Mouse (Mus musculus): ENCODE results near the gene Acox2.

Acox2 gene

GRCm38 (mm10) chr14:8213803-8214224 lies 45.3 kb downstream of the Acox2 start, which contains the start of gene Kctd6:
Kctd6 (plus strand) TSS chr14:8214140.
- DNase-seq (ENCODE audit: low spot score) = peak; percentile 98

DNA sequence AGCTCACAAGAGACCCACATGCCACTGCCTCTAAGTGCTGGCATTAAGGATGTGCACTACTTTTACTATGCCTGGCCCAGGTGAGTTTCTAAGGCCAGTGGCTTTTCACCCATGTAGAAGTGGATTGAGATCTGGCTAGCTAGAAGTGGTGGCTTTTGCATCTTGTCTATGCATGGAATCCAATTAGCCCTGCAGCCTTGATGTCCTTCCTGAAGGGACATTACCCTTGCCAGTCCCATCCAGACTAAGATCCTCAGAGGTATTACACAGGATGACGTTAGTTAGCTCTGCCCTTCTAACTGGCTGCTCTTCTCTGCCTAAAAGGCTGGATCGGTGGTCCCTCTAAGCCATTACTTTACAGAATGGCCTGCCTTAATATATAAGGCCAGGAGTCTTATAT lies 46.2 kb downstream of the Acox2 start:
- DNase-seq (ENCODE audit: low spot score) = no peak

GRCm38 (mm10) chr14:8209896-8210295 lies 49.3 kb downstream of the Acox2 start:
- no peak for DNase-seq (ENCODE audit: low spot score)

DNA sequence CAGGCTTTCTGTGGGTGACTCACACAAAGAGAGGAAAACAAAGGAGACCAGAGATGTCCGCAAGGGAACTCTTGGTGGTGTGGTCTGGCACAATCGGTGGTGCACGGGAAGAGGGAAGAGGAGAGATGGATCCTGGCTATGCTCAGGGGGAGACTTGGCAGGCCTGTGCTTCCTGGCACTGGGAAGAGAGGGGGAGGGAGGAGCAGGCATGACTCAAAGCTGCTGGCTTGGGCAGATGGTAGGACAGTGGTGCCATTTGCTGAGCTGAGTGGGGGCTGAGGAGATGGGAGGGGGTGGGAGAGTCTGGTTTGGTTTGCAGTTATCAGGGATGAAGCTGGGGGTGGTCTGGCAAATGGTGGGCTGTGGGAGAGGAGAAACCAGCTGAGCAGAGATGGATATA lies 50.3 kb downstream of the Acox2 start:
- no peak for DNase-seq (ENCODE audit: low spot score)

- no peak for DNase-seq (ENCODE audit: low spot score)
These were observed 51.6 kb downstream of the Acox2 start for GRCm38 (mm10) chr14:8207543-8207942.

- peak; percentile 45 for DNase-seq (ENCODE audit: low spot score)
These were observed 52.0 kb downstream of the Acox2 start for GRCm38 (mm10) chr14:8207105-8207504.

DNA sequence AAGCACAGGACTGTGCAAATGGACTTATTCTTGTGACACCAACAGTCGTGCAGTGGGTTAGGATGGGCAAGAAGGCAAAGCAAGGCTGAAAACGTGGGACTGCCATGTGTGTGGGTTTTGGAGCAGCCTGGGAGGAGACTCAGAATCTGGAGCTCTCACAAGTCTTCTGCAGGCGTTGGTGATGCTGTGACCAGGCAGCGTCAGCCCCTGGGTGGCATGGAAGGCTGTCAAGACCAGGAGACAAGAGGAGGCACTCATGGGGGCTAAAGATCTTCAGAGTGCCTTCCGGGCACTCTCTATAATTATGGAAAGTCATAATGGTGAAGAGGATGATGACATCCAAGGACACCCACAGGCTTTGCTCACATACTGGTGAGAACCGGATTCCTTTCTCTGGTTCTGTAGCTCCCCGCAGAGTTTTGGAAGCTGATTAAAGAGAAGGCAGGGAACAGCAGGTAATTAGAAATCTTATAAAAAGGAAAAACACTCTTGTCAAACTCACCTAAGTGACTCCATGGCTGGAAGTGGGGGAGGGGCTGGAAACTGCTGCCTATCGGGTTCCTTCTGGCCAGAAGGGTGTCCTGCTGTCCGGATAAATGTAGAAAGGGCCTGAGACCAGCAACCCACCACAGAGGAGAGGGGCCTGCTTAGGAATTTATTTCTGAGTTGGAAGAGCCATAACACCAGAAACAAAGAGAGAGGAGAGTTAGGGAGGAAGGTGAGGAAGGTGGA lies 52.8 kb downstream of the Acox2 start:
- DNase-seq (ENCODE audit: low spot score) = no peak

DNA sequence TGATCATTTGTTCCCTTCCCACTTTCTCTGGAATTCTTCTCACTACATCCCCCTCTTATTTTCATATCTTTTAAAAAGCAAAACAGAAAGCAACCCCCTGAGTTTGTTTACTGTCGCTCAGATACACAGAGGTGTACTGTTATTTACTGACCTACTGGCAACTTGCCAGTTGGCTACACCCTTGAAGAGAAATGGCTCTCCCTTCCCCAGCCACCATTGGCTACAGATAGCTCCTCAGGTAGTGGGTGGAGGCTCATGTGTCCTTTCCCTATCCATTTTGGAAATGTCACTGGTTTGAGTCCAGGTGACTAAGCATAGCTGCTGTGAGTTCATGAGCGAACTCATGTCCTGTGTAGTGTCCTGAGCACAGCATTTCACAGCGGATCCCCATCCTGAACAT lies 57.4 kb downstream of the Acox2 start:
- no peak for DNase-seq (ENCODE audit: low spot score)

- no peak for DNase-seq (ENCODE audit: low spot score)
These were observed 58.4 kb downstream of the Acox2 start for GRCm38 (mm10) chr14:8200769-8201168.

DNA sequence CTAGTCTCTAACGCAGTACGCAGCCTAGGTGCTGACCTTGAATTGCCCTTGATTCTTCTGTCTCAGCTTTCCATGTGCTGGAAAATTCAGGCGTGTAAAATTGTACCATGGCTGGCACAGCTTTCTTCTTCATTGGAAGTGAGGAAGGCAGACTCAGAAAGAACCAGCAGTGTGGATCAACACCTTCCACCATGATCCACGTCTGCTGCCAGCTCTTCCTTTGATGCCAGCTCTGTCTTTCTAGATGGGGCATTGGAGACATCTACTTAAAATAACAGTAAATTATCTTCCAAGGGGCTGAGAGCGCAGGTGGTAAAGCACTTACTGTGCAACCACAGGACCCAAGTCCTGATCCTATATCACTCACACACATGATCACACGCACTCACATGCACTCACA lies 66.4 kb downstream of the Acox2 start:
- no peak for DNase-seq (ENCODE audit: low spot score)

DNA sequence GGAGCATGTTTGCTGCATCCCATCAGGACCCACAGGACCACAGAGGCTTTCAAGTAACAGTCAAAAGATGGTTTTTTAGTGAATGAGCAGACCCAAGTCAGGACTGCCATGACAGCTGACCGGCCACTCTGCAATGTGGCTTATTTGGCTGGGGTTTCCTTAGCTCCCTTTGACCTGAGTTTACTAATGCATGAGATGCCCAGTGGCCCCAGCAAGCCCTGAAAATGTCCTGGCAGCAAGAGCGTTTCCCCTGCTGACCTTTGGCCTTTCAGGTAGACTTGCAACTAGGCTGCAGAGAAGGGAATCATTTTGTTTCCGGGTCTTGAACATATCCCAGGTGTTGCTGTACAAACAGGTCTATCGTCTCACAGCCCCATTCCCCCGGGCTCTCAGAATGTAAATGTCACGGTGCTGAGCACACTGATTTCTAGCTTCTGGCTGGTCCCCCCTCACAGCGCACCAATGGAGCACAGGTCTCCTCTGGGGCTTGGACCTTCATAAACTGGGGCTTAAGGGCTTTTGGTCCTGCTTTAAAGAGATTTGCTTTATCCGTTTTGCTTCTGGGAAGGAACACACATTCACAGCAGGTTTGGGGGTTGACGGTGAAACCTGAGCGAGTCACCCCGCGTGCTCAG lies 67.7 kb downstream of the Acox2 start:
- DNase-seq (ENCODE audit: low spot score) = no peak

- DNase-seq (ENCODE audit: low spot score) = no peak
These were observed 68.6 kb downstream of the Acox2 start for GRCm38 (mm10) chr14:8190556-8190955.

DNA sequence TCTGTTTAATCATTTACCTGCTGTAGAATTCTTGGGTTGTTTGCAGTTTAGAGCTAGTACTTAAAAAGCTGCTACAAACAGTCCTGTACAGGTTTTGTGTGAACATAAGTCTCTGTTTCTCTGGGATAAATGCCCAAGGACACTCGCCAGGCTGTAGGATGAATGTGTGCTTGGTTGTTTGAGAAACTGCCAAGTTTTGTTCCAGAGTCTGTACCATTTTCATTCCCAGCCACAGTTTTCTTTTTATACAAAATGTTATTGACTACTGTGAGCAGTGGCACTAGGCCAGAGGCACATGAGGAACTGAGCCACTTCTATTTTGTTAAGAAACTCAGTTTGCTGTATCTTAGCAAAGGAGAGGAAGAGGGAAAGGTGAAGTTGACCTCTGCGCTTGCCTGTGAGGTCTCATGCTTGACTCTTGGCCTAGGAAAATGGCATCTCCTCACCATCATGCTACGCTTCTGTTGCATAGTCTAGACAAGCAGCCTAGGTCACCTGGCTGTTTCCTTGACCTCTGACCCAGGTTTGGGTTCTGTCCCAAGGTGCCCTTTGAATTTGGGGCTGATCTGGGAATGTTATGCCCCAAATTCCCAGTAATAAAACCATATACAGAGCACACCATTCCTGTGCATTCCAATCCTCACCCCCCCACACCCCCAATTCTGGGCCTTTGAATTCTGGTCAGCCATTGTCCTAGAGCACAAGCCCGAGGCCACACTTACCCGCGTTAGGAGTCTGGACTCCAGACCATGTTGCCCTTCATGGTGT lies 72.7 kb downstream of the Acox2 start:
- DNase-seq (ENCODE audit: low spot score) = no peak

- DNase-seq (ENCODE audit: low spot score) = no peak
These were observed 75.8 kb downstream of the Acox2 start for GRCm38 (mm10) chr14:8183330-8183729.

DNA sequence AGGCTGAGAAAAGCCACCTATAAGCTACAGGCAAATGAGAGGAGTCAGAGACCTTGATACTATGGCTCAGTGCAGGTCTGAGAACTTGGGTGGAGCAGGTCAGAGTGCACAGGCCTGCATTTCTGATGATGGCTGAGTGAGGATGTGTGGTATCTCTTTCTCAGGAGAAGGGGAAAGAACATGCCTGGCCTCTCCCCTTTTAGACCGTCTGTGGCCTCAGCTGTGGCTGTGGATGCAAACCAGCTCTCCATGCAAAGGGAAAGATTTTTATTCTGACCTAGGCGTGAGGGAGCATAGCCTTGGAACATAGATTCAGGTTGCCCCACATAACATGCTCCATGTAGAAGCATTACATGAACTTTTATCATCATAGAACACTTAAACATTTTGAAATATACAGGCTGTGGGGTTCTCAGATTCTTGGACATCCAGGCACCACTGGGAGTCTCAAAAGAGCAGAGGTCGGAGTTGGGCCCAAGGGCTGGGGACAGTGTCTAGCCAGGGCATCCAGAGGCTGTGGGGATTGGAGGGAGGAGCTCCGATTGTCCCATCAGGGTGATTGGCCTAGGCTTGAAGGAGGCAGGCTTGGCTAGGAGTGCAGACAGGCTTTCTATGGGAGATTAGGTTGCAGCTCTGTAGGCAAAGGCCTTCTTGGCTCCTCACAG lies 78.7 kb downstream of the Acox2 start:
- DNase-seq (ENCODE audit: low spot score) = no peak

- peak; percentile 49 for DNase-seq (ENCODE audit: low spot score)
These were observed 82.9 kb downstream of the Acox2 start for GRCm38 (mm10) chr14:8176251-8176650.
